ENCODE assay signal across 7 mouse cellular contexts in the genomic region with DNA sequence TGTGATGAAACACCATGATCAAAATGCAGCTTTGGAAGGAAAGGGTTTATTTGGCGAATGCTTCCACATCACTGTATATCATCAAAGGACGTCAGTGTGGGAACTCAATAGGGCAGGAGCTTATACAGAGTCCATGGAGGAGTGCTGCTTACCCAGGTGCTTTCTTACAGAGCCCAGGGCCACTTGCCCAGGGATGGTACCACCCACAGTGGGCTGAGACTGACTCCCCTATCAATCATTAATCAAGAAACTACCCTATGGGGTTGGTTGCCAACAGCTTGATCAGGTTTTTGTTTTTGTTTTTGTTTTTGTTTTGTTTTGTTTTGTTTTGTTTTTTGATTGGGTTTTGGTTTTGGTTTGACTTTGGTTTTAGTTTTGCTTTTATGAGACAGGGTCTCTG.
"Had no signal": no experiment of that assay in that cellular context is flagged by ENCODE, and none has a peak within 500 bp of the region (broad histone marks: within the 10 kb centered on the region; RNA-seq: fewer than 3 reads in every experiment).

No protein-coding gene starts in this region.

- DNase-seq: lung, adult 2 months; lung, postnatal 14 days; lung, postnatal 36 days; right cerebral cortex, postnatal 14 days; thymus, adult 2 months; thymus, postnatal 25 days; thymus, postnatal 4 days had no signal
